Mouse (Mus musculus) lung, adult 2 months (tissue): ENCODE measurements around the gene Ifna13. TPM values are rescaled to one million over a fixed set of nuclear protein-coding genes. Genes with fewer than 3 reads are reported as not detected.

Experiments
- DNase-seq: peaks from one replicate; pipeline ENCODE4 v3.0.0; 2022
- H3K4me1 ChIP-seq: fragments of 200-500 bp; 2 replicates; pipeline ENCODE4 v1.6.1; 2011; ENCODE audit warnings: low read length; ENCODE audit not compliant: control insufficient read depth, insufficient read depth
- H3K4me3 ChIP-seq: fragments of 200-500 bp; replicated peaks from 2 replicates; pipeline ENCODE3; 2011; ENCODE audit warnings: low read depth, mild to moderate bottlenecking, control low read depth, low read length; ENCODE audit errors: extremely low read depth
- CTCF ChIP-seq: fragments of 200-500 bp; IDR thresholded peaks from 2 replicates; pipeline ENCODE4 v1.5.1; 2011; ENCODE audit warnings: mild to moderate bottlenecking, low read length, control low read depth; ENCODE audit not compliant: insufficient read depth
- POLR2A ChIP-seq: fragments of 200-500 bp; IDR thresholded peaks from 2 replicates; pipeline ENCODE4 v1.6.1; 2011; ENCODE audit warnings: low read depth, mild to moderate bottlenecking, control low read depth, low read length, borderline replicate concordance; ENCODE audit errors: extremely low read depth
- WGBS: fragments of 180-500 bp; shearing (Covaris S2); methylation state at CpG from one replicate; pipeline ENCODE4 v1.1.7; 2018; 5-methylcytosine and 5-hydroxymethylcytosine counted together
- polyA plus RNA-seq: library from polyadenylated mRNA; depleted of rRNA; stranded (reverse); fragments of >200 nt; gene quantifications from 2 replicates; pipeline ENCODE4 v1.2.3, GENCODE M21; 2012; rRNA removed

Gene Ifna13
- not detected in 2 replicates for polyA plus RNA-seq

GRCm38 (mm10) chr4:88644359-88644758 is at the start of gene Ifna13:
Ifna13 (minus strand) TSS chr4:88644459.
- 31% methylated on average over 2 of the region's 2 CpGs for WGBS
- DNase-seq, result no peak
- Histone ChIP-seq H3K4me3 (no peak within 1 kb of the TSS), H3K4me1 (no peaks in the 10 kb centered on the region)
- no peak for TF ChIP-seq CTCF
- no peak for TF ChIP-seq POLR2A

GRCm38 (mm10) chr4:88693392-88693791 is 49.1 kb upstream of the Ifna13 start:
- 58% methylated on average over 2 of the region's 2 CpGs for WGBS
- Histone ChIP-seq H3K4me3 (no peak overlapping the region), H3K4me1 (no peaks in the 10 kb centered on the region)
- no peak for TF ChIP-seq POLR2A
- TF ChIP-seq CTCF, result no peak
- DNase-seq, result no peak

GRCm38 (mm10) chr4:88692537-88692936 is 48.3 kb upstream of the Ifna13 start:
- no peak for DNase-seq
- H3K4me3 ChIP-seq, result no peak overlapping the region
- no peaks in the 10 kb centered on the region for H3K4me1 ChIP-seq
- WGBS, result 56% methylated on average over 1 of the region's 1 CpGs
- no peak for TF ChIP-seq POLR2A
- TF ChIP-seq CTCF, result no peak

GRCm38 (mm10) chr4:88691259-88691658 is 47.0 kb upstream of the Ifna13 start, which contains the start of gene Ifnab:
Ifnab (minus strand) TSS chr4:88691359.
- TF ChIP-seq CTCF (no peak), POLR2A (no peak)
- no peaks in the 10 kb centered on the region for H3K4me1 ChIP-seq
- H3K4me3 ChIP-seq, result no peak within 1 kb of the TSS
- 56% methylated on average over 2 of the region's 2 CpGs for WGBS
- no peak for DNase-seq

- no peak for DNase-seq
- Histone ChIP-seq H3K4me1 (no peaks in the 10 kb centered on the region), H3K4me3 (no peak within 1 kb of the TSS)
- WGBS, result 89% methylated on average over 1 of the region's 1 CpGs
- TF ChIP-seq CTCF (no peak), POLR2A (no peak)
Measured at GRCm38 (mm10) chr4:88683812-88684211, 39.6 kb upstream of the Ifna13 start, which contains the start of gene Ifna2. Ifna2 (minus strand) TSS chr4:88683912.

GRCm38 (mm10) chr4:88681353-88681752 is 37.1 kb upstream of the Ifna13 start:
- Histone ChIP-seq H3K4me3 (no peak overlapping the region), H3K4me1 (no peaks in the 10 kb centered on the region)
- 33% methylated on average over 3 of the region's 3 CpGs for WGBS
- no peak for TF ChIP-seq CTCF
- TF ChIP-seq POLR2A, result no peak
- DNase-seq, result no peak

GRCm38 (mm10) chr4:88680362-88680761 is 36.1 kb upstream of the Ifna13 start:
- 39% methylated on average over 8 of the region's 8 CpGs for WGBS

GRCm38 (mm10) chr4:88676824-88677223 is 32.6 kb upstream of the Ifna13 start, which contains the start of gene Ifna16:
Ifna16 (minus strand) TSS chr4:88676924.
- H3K4me3 ChIP-seq, result no peak within 1 kb of the TSS
- no peaks in the 10 kb centered on the region for H3K4me1 ChIP-seq
- WGBS, result 57% methylated on average over 1 of the region's 1 CpGs
- TF ChIP-seq POLR2A (no peak), CTCF (no peak)
- no peak for DNase-seq

More at GRCm38 (mm10) chr4:88680362-88680761, 36.1 kb upstream of the Ifna13 start:
- H3K4me3 ChIP-seq, result no peak overlapping the region
- H3K4me1 ChIP-seq, result no peaks in the 10 kb centered on the region
- TF ChIP-seq POLR2A (no peak), CTCF (no peak)
- DNase-seq, result no peak

GRCm38 (mm10) chr4:88655461-88655860 is 11.2 kb upstream of the Ifna13 start:
- WGBS, result 11% methylated on average over 1 of the region's 1 CpGs
- H3K4me1 ChIP-seq, result no peaks in the 10 kb centered on the region
- TF ChIP-seq POLR2A (no peak), CTCF (no peak)
- no peak overlapping the region for H3K4me3 ChIP-seq
- DNase-seq, result no peak

- H3K4me3 ChIP-seq, result no peak overlapping the region
- WGBS, result 81% methylated on average over 3 of the region's 3 CpGs
- H3K4me1 ChIP-seq, result no peaks in the 10 kb centered on the region
- TF ChIP-seq CTCF (no peak), POLR2A (no peak)
- DNase-seq, result no peak
Measured at GRCm38 (mm10) chr4:88653644-88654043, 9.4 kb upstream of the Ifna13 start.

- Histone ChIP-seq H3K4me3 (no peak overlapping the region), H3K4me1 (no peaks in the 10 kb centered on the region)
- DNase-seq, result no peak
- TF ChIP-seq CTCF, result no peak
- no peak for TF ChIP-seq POLR2A
- 21% methylated on average over 2 of the region's 2 CpGs for WGBS
Measured at GRCm38 (mm10) chr4:88642526-88642925, 1.7 kb downstream of the Ifna13 start.
